Mouse (Mus musculus): Measurements from ENCODE around the gene Pawr.

GRCm38 (mm10) chr10:108391370-108391902 is 59.5 kb downstream of the Pawr start:
- no peak for TF ChIP-seq CTCF (IDR thresholded peaks at IDR 0.05; ENCODE audit: borderline replicate concordance, control insufficient read depth, extremely low read depth, insufficient read depth, low read length, poor library complexity)
- TF ChIP-seq POLR2A (IDR thresholded peaks at IDR 0.05; ENCODE audit: control insufficient read depth, extremely low read depth, insufficient read depth, low read length, poor library complexity) = no peak

Data from thymus, adult 2 months (tissue).